Mouse (Mus musculus) embryonic facial prominence, embryonic 15.5 days (tissue): ENCODE results near the gene Phactr4. TPM values are rescaled to one million over a fixed set of nuclear protein-coding genes. Genes with fewer than 3 reads are reported as not detected.

Experiments used
- ATAC-seq: fragments of 200-750 bp; cut with Nextera tagmentation; 2 replicates; pipeline ENCODE4 v1.8.0; 2017; ENCODE audit warnings: low read depth, moderate TSS enrichment; ENCODE audit not compliant: insufficient number of reproducible peaks, low FRiP score, low TSS enrichment
- H3K27ac ChIP-seq: fragments of 300-500 bp; sonication (generic); replicated peaks from 2 replicates; pipeline ENCODE4 v1.5.1; 2015; ENCODE audit warnings: mild to moderate bottlenecking, inconsistent platforms
- H3K27me3 ChIP-seq: fragments of 300-500 bp; sonication (generic); 2 replicates; pipeline ENCODE4 v1.6.1; 2015; ENCODE audit warnings: inconsistent platforms
- H3K36me3 ChIP-seq: fragments of 300-500 bp; sonication (generic); 2 replicates; pipeline ENCODE4 v1.6.1; 2015; ENCODE audit warnings: mild to moderate bottlenecking, inconsistent platforms
- H3K4me1 ChIP-seq: fragments of 300-500 bp; sonication (generic); 2 replicates; pipeline ENCODE4 v1.6.1; 2015; ENCODE audit warnings: inconsistent platforms
- H3K4me2 ChIP-seq: fragments of 300-500 bp; sonication (generic); replicated peaks from 2 replicates; pipeline ENCODE4 v1.6.1; 2015; ENCODE audit warnings: mild to moderate bottlenecking, inconsistent platforms
- H3K4me3 ChIP-seq: fragments of 300-500 bp; sonication (generic); replicated peaks from 2 replicates; pipeline ENCODE4 v1.5.1; 2015; ENCODE audit warnings: mild to moderate bottlenecking, inconsistent platforms
- H3K9ac ChIP-seq: fragments of 300-500 bp; sonication (generic); 2 replicates; pipeline ENCODE4 v1.6.1; 2015; ENCODE audit warnings: inconsistent platforms
- H3K9me3 ChIP-seq: fragments of 300-500 bp; sonication (generic); replicated peaks from 2 replicates; pipeline ENCODE4 v1.6.1; 2016; ENCODE audit warnings: inconsistent platforms
- WGBS: fragments of 180-500 bp; shearing (Covaris S2); methylation state at CpG from one replicate; pipeline ENCODE4 v1.1.7; 2015; 5-methylcytosine and 5-hydroxymethylcytosine counted together
- polyA plus RNA-seq: library from polyadenylated mRNA; unstranded; fragments of >200 nt; fragmentation: Nextera tagmentation; extraction: Ambion mirVana; gene quantifications from 2 replicates; pipeline ENCODE4 v1.2.1, GENCODE M21; 2015

The Phactr4 gene
- polyA plus RNA-seq, 1 experiment from 2014 or later = 21.8 TPM

DNA sequence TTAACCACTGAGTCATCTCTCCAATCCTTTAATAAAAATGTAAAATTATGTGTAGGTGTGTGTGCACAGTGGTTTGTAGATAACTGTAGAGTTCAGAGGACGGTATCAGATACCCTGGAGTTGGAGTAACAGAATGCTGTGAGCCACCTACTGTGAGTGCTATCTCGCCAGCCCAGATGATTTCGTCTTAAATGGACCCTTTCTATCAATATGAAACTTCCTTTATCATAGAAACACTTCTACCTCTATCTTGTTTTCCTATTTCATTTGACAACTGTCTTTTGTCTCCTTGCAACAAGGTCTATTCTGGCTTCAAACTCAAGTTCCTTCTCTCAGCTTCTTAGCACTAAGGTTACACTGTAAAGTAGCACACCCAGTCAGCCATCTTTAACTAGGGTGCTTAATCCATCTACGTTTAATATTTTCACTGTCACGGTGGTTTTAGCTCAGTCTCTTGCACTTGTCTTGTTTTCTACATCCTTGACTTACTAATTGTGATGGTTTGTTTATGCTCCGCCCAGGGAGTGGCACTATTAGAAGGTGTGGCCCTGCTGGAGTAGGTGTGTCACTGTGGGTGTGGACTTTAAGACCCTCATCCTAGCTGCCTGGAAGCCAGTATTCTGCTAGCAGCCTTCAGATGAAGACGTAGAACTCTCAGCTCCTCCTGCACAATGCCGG, 31.1 kb downstream of the Phactr4 start:
- H3K27ac ChIP-seq = no peak overlapping the region
- peaks cover 1% of the 10 kb centered on the region; the same call in 1 of the 2 replicates for H3K36me3 ChIP-seq
- 92% methylated on average over 8 of the region's 8 CpGs for WGBS
- ATAC-seq = no peak
- no peak overlapping the region for H3K4me3 ChIP-seq
- no peaks in the 10 kb centered on the region for H3K27me3 ChIP-seq
- no peaks in the 10 kb centered on the region for H3K4me1 ChIP-seq
- H3K9ac ChIP-seq = no peak overlapping the region
- no peak overlapping the region for H3K4me2 ChIP-seq
- H3K9me3 ChIP-seq = no peaks in the 10 kb centered on the region

DNA sequence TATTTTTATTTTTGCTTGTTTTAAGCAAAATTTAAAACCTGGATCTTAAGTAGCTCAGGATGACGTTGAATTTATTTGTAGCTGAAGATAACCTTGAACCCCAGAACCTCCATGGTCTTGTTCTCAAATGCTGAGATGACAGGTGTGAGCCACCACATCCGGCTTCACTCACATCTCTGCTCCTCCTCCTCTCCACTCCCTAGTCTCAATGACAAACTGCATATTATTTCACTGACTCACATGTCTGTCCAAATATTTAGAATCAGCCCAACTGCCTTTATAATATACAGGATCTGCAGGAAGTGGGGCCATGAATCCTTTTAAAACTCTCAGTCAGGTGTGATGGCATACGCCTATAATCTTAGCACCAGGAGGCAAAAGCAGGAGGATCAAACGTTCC, 33.0 kb downstream of the Phactr4 start:
- Histone ChIP-seq H3K27me3 (no peaks in the 10 kb centered on the region), H3K9ac (no peak overlapping the region), H3K27ac (no peak overlapping the region), H3K4me3 (no peak overlapping the region), H3K4me1 (no peaks in the 10 kb centered on the region), H3K4me2 (no peak overlapping the region), H3K36me3 (peaks cover 10% of the 10 kb centered on the region; the same call in 1 of the 2 replicates), H3K9me3 (no peaks in the 10 kb centered on the region)
- 72% methylated on average over 4 of the region's 4 CpGs for WGBS
- no peak for ATAC-seq

DNA sequence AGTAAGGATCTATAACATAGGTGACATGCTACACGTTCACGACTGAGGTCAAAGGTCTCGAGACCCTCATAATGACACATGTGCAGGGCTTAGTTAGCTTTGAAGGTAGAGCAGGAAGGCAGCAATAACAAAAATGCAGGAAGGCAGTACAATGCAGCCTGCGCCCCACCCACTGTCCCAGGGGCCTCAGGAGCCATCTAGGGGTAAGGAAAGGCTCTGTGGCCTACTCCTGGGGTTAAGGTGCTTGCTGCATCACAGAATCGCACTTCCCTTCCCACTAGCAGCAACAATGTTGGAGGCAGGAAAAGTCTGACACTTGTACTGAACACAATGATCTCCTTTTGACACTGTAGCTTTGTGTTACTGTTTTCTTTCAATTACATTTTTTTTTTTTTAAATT, 34.7 kb downstream of the Phactr4 start:
- Histone ChIP-seq H3K9ac (no peak overlapping the region), H3K4me1 (no peaks in the 10 kb centered on the region), H3K9me3 (no peaks in the 10 kb centered on the region), H3K4me2 (no peak overlapping the region), H3K27me3 (no peaks in the 10 kb centered on the region), H3K36me3 (peaks cover 14% of the 10 kb centered on the region; the same call in 1 of the 2 replicates), H3K4me3 (no peak overlapping the region), H3K27ac (no peak overlapping the region)
- no peak for ATAC-seq
- 75% methylated on average over 5 of the region's 5 CpGs for WGBS

GRCm38 (mm10) chr4:132386846-132387245, 35.4 kb downstream of the Phactr4 start:
- WGBS = 86% methylated on average over 7 of the region's 7 CpGs
- H3K4me2 ChIP-seq = no peak overlapping the region
- peaks cover 14% of the 10 kb centered on the region; the same call in 1 of the 2 replicates for H3K36me3 ChIP-seq
- no peaks in the 10 kb centered on the region for H3K4me1 ChIP-seq
- no peak overlapping the region for H3K4me3 ChIP-seq
- no peak overlapping the region for H3K9ac ChIP-seq
- H3K27me3 ChIP-seq = no peaks in the 10 kb centered on the region
- H3K27ac ChIP-seq = no peak overlapping the region
- no peaks in the 10 kb centered on the region for H3K9me3 ChIP-seq
- no peak for ATAC-seq

GRCm38 (mm10) chr4:132385771-132386410, 36.4 kb downstream of the Phactr4 start:
- Histone ChIP-seq H3K4me1 (no peaks in the 10 kb centered on the region), H3K4me2 (no peak overlapping the region), H3K27me3 (no peaks in the 10 kb centered on the region), H3K9ac (no peak overlapping the region), H3K27ac (no peak overlapping the region), H3K36me3 (peaks cover 14% of the 10 kb centered on the region; the same call in 1 of the 2 replicates), H3K9me3 (no peaks in the 10 kb centered on the region), H3K4me3 (no peak overlapping the region)
- 75% methylated on average over 8 of the region's 8 CpGs for WGBS
- no peak for ATAC-seq

GRCm38 (mm10) chr4:132383455-132383854, 38.8 kb downstream of the Phactr4 start:
- Histone ChIP-seq H3K4me2 (no peak overlapping the region), H3K9ac (no peak overlapping the region), H3K27me3 (no peaks in the 10 kb centered on the region), H3K4me3 (no peak overlapping the region), H3K4me1 (no peaks in the 10 kb centered on the region), H3K9me3 (no peaks in the 10 kb centered on the region), H3K36me3 (peaks cover 14% of the 10 kb centered on the region; the same call in 1 of the 2 replicates), H3K27ac (no peak overlapping the region)
- WGBS = 83% methylated on average over 3 of the region's 3 CpGs
- ATAC-seq = no peak

- no peak for ATAC-seq
- no peak overlapping the region for H3K27ac ChIP-seq
- H3K4me1 ChIP-seq = no peaks in the 10 kb centered on the region
- H3K4me2 ChIP-seq = no peak overlapping the region
- peaks cover 24% of the 10 kb centered on the region for H3K36me3 ChIP-seq
- no peaks in the 10 kb centered on the region for H3K9me3 ChIP-seq
- H3K4me3 ChIP-seq = no peak overlapping the region
- no peaks in the 10 kb centered on the region for H3K27me3 ChIP-seq
- H3K9ac ChIP-seq = no peak overlapping the region
- 68% methylated on average over 4 of the region's 4 CpGs for WGBS
Measured at GRCm38 (mm10) chr4:132382296-132382695, 40.0 kb downstream of the Phactr4 start.

DNA sequence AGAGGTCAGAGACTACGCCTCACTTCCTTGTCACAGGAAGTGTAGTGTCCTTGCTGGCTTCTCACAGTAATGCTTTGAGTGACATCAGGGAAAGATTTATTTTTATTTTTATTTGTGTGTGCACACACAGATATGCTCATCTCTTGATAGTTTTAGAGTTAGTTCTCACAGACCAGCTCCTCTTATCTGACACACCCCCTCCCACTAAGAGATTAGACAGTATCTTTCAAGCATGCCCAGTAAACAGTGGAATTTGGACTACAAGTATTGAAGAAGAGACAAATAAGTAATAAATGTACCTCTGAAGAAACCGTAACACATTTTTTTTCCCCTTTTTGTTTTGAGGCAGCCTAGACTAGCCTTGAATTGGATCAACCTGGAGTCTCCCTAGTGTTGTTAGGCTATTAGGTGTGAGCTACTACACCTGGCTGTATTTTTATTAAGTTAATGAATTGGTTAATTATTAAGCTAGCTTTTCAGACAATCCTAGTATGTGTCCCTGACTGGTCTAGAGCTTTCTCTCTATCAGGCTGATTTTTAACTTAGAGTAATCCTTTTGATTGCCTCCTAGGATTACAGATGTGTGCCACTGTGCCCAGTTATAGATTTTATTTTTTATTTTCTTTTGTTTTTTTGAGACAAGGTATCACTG, 41.2 kb downstream of the Phactr4 start:
- Histone ChIP-seq H3K4me2 (no peak overlapping the region), H3K9me3 (no peaks in the 10 kb centered on the region), H3K27me3 (no peaks in the 10 kb centered on the region), H3K9ac (no peak overlapping the region), H3K36me3 (peaks cover 27% of the 10 kb centered on the region), H3K27ac (no peak overlapping the region), H3K4me3 (no peak overlapping the region), H3K4me1 (no peaks in the 10 kb centered on the region)
- ATAC-seq = no peak
- 94% methylated on average over 2 of the region's 2 CpGs for WGBS

DNA sequence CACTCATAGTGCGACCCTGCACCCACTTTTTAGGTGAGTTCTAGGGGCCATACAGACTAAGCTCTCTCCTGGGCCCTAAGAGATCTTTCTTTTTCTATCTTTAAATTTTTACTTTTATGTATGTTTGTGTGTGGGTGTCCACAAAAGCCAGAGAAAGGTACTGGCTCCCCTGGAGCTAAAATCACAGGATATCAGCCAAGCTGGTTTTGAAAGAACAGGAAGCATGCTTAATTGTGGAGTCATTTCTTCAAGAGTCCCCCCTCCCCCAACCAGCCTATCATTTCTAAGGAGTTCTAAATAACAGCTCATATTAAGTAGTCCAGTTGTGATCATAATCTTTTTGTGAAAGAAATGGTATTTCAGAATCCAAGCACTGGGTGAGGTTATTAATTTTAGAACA, 48.5 kb downstream of the Phactr4 start:
- Histone ChIP-seq H3K36me3 (peaks cover 61% of the 10 kb centered on the region), H3K4me2 (no peak overlapping the region)

DNA sequence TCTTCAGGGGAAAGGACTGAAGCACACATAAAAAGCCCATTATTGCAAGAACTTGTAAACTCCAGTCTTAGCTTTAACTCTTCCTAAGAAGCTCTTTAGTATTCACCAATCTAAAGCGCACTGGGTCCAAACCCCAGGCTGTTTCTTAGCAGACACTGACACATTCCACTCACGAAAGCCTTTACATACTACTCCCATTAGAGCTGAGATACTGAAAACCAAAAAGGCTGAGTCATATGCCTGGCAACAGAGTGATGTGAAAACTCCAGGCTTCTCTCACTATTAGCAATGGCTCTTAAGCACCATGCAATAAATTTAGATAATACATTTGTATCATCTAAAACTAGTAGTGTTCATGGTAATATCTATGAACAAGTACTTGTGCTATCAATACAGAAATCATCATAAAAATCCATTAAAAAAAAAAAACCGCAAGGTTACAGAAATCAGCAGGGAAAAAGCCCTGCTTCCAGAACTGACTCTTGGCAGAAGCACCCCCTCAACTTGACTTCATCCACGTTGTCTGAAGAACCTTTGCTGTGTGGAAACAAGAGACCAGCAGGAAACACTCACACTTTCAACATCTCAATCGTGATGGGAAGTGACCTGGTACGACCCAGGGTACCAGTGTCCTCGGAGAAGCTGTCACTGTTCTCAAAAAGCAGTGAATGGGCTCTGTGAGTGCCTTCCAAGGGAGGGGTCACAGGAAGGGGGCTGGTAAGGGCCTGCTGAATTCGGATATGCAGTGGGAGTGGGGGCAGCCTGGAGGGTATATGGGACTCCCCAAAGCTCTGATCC, 52.1 kb downstream of the Phactr4 start:
- WGBS = 79% methylated on average over 8 of the region's 8 CpGs
- Histone ChIP-seq H3K4me3 (no peak overlapping the region), H3K36me3 (peaks cover 72% of the 10 kb centered on the region), H3K4me2 (no peak overlapping the region), H3K27ac (no peak overlapping the region), H3K9ac (no peak overlapping the region), H3K27me3 (no peaks in the 10 kb centered on the region), H3K9me3 (no peaks in the 10 kb centered on the region), H3K4me1 (no peaks in the 10 kb centered on the region)
- no peak for ATAC-seq

More for the DNA sequence above, 48.5 kb downstream of the Phactr4 start:
- no peak overlapping the region for H3K27ac ChIP-seq
- WGBS = 94% methylated on average over 1 of the region's 1 CpGs
- no peak for ATAC-seq
- no peaks in the 10 kb centered on the region for H3K27me3 ChIP-seq
- H3K9me3 ChIP-seq = no peaks in the 10 kb centered on the region
- no peak overlapping the region for H3K4me3 ChIP-seq
- H3K4me1 ChIP-seq = no peaks in the 10 kb centered on the region
- H3K9ac ChIP-seq = no peak overlapping the region
